Mouse (Mus musculus) monocyte, adult 2 months (primary cell): ENCODE measurements around the gene Fgfbp3.
"Not testable (repeated sequence)": the region's sequence is repeated elsewhere in the genome, so short reads cannot be mapped to it uniquely, and the experiment has no call there.

Experiments used
- DNase-seq, 2 experiments: peaks; one replicate each; pipeline ENCODE4 v3.0.0; 2022; ENCODE audit warnings: low spot score in 2 of 2, low read depth in 1 of 2

The Fgfbp3 gene

GRCm38 (mm10) chr19:36919466-36919865 is at the start of gene Fgfbp3:
Gene Fgfbp3, minus strand, starts transcription at chr19:36919615.
- no peak for DNase-seq

GRCm38 (mm10) chr19:36962544-36963260 is 43.3 kb upstream of the Fgfbp3 start:
- not testable (repeated sequence) for DNase-seq

- DNase-seq: no peak
These were observed 41.9 kb upstream of the Fgfbp3 start for GRCm38 (mm10) chr19:36961320-36961719.

DNA sequence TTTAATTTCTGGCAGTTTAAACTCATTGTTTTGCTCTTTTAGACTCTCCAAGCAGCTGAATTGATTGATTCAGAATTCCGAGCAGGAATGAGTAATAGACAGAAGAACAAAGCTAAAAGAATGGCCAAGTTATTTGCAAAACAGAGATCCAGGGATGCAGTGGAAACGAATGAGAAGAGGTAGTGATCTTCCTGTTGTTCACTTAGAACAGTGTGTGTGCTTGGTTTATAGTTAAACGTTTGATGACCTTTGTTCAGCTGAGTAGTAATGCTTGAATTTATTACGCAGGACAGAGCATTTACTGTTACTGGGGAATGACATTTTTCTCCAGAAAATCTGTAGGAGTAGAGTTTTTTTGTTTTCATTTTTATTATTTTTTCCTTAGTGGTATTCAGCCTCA is 38.9 kb upstream of the Fgfbp3 start:
- DNase-seq: no peak

DNA sequence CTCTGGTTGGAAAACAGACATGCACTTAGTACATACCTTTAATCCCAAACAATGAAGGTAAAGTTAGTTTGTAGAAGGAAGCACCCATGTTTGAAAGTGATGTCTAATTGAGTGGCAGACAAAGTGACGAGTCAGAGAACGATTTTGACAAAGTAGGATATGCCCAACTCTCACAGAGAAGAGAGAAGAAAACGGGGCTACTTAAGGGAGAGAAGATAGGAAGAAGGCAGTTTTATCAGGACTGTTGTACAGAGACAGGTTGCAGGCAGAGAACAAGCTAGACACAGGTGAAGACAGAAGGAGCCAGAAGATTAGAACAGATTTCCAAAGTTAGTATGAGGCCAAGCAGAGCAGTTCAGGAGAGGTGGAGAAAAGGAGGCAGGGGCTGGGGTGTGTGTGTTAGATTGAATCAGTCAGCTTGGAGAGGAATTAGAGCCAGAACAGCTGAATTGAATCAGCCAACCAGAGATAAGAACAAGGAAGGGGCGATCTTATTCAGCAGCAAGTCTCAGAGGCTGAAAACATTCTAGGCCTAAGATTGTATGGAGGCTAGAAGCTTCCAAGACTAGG is 34.3 kb upstream of the Fgfbp3 start:
- no peak for DNase-seq

DNA sequence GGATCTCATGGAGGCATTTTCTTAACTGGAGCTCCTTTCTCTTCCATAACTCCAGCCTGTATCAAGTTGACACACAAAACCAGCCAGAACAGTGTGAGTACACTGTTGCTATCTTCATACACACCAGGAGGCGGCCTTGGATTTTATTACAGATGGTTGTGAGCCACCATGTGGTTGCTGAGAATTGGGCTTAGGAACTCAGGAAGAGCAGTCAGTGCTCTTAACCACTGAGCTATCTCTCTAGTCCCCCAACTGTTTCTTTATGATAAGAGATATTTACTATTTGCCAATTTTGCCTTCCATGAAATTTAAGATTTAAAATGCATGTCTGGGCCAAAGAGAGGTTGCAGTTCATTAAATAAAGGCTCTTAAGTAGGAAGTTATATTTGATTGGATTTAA is 20.6 kb upstream of the Fgfbp3 start:
- DNase-seq: no peak

- no peak for DNase-seq
These were observed 18.6 kb upstream of the Fgfbp3 start for GRCm38 (mm10) chr19:36938008-36938407.

DNA sequence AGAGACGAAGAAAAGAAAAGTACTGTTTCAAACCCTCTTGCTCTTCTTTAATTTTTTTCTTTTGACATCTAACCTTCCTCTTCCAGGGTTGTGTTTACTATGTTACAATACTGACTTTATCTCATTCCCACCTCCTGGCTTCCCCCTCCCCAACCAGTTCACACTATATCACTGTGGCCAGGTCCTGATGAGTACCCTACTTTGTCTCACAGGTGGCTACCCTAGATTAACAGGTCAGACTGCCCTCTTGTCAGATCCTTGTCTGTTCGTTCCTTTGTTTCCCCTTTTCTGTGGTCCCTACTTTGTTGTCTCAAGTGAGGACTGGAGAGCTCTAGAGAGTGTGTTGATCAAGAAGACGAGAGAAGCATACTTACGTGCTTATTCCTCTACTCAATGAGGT is 16.9 kb upstream of the Fgfbp3 start:
- no peak for DNase-seq

DNA sequence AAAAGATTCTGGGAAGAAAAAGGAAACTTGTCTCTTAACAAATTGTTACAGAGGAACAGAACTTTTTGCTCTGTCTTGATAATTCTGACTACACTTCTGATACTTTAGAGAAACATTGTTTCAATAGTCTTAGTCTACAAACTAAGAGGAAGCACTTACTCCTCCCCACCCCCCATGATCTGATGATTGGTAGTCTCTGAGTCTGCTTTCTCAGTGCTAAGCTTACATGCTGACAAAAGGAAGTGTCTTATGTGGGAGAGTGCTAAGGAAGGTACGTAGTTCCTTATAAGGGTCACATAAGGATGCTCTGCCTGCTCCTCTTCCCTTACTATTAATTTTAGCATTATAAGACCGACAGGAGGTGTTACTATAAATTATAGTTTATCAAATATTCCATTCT is 13.2 kb upstream of the Fgfbp3 start:
- DNase-seq: no peak

DNA sequence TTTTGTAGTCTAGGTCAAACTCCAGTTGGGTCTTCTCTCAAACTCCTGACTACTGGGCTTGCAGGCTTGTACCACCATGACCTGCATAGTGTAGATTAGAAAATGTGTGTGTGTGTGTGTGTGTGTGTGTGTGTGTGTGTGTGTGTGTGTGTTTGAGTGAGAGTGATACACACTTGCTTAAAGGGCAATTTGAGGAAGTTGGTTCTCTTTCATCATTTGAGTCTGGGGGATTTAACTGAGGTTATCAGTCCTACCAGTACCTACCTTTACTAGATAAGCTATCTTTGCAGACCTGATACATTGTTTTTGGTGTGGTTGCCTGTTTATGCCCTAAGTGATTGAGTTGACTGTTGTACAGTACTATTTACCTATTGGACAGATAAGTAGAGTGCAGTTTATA is 12.7 kb upstream of the Fgfbp3 start:
- DNase-seq: no peak

GRCm38 (mm10) chr19:36929816-36930215 is 10.4 kb upstream of the Fgfbp3 start:
- no peak for DNase-seq

- DNase-seq: no peak
These were observed 8.5 kb upstream of the Fgfbp3 start for GRCm38 (mm10) chr19:36927800-36928361.

- DNase-seq: no peak
These were observed 7.3 kb upstream of the Fgfbp3 start for GRCm38 (mm10) chr19:36926553-36927236.

- peak in 1 of 2 experiments; percentile 68 for DNase-seq
These were observed 6.5 kb upstream of the Fgfbp3 start, which contains the start of gene Btaf1 for GRCm38 (mm10) chr19:36925671-36926552. Gene Btaf1, plus strand, starts transcription at chr19:36926079.

- no peak for DNase-seq
These were observed 3.5 kb upstream of the Fgfbp3 start for GRCm38 (mm10) chr19:36922936-36923335.

- no peak for DNase-seq
These were observed 2.6 kb upstream of the Fgfbp3 start for GRCm38 (mm10) chr19:36922015-36922414.

DNA sequence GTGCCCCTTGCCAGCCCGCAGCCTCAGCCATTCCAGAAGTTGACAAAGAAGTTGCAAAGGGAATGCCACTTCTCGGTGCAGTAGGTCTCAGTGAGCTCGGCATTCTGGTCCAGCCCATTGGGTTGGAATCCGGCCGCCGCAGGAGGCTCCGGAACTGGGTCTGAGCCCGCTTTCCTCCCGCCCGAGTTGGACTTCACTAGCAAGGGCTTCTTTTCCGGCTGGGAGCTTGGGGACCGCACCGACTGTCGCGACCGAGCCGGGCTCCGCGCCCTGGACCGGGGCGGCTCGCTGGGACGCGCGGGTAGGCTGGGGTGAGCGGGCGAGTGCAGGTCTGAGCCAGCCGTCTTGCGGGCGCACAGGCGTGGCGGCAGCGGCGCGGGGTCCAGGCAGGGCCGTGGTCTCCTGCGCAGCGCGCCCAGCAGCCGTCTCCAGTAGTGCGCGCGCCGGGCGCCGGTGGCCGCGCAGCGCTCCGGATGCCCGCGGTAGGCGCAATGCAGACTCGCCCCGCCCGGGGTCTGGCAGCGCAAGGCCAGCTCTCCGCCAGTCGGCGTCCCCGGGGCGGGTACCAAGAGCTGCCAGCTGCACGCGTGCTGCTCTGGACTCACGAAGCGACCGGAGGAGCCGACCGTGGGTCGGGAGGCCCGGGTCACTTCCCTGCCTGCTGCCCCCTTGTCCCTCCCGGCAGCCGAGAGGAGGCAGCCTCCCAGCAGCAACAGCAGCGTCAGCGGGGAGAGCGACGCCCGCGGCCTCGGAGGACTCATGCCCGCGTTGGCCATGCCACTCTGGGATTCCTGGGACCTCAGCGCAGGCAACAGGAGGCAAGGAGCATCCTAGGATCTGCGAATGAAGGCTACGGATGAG is 744 bp downstream of the Fgfbp3 start:
- DNase-seq: peak in 1 of 2 experiments; percentile 15

DNA sequence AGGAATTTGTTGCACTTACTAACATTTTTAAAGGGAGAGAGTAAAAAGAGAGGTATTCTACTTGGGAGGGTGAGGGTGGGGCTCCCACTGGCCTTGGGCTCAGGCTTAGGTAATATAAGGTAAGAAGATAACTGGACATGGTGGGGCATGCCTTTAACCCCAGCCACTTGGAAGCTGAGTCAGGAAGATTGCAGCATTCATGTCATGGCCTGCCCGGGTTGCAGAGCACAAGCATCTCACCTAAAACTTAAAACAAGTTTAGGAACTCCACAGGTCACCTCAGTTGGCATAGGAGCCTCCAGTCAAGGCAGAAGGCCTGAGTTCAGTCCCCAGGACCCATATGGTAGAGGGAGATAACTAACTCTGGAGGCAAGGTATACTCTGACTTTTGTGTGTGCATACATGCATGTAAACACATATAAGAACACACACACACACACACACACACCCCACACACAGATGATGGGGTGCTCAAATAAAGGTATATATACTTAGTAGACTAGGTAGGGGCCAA is 2.5 kb downstream of the Fgfbp3 start:
- no peak for DNase-seq

GRCm38 (mm10) chr19:36916206-36916605 is 3.2 kb downstream of the Fgfbp3 start:
- DNase-seq: no peak

DNA sequence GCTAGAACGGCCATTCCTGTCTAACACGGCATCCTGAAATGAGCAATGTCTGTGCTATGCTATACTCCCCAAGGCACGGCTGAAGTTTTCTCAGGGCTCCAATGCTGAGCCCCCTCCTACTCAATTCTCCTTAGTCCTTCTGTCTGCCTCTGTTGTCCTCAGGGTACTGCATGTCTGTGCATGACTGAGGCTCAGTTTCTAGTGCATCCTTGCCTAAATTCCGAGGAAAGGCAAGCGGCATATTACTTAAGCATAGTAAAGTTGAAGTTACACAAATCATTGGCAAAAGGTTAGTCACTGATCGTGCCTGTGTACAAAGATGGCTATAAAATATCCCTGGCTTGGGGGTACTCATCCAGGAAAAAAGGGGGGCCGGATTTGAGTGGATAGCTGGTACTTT is 6.4 kb downstream of the Fgfbp3 start:
- no peak for DNase-seq
